Mouse (Mus musculus) limb, embryonic 11.5 days (tissue): ENCODE results near the gene Grb7. TPM values are rescaled to one million over a fixed set of nuclear protein-coding genes. Genes with fewer than 3 reads are reported as not detected.

Source experiments
- ATAC-seq: fragments of 200-750 bp; cut with Nextera tagmentation; 2 replicates; pipeline ENCODE4 v1.8.0; 2017; ENCODE audit warnings: low read depth; ENCODE audit not compliant: insufficient number of reproducible peaks, low FRiP score, low TSS enrichment
- DNase-seq: peaks from one replicate; pipeline ENCODE4 v3.0.0-alpha.2; 2015; ENCODE audit warnings: low spot score
- H3K27ac ChIP-seq: fragments of 300-500 bp; sonication (generic); replicated peaks from 2 replicates; pipeline ENCODE4 v1.5.1; 2014; ENCODE audit warnings: low read depth, mild to moderate bottlenecking, low read length
- H3K27me3 ChIP-seq: fragments of 300-500 bp; sonication (generic); 2 replicates; pipeline ENCODE4 v1.6.1; 2014; ENCODE audit warnings: mild to moderate bottlenecking, low read length, mixed read lengths; ENCODE audit not compliant: control insufficient read depth, insufficient read depth
- H3K36me3 ChIP-seq: fragments of 300-500 bp; sonication (generic); 2 replicates; pipeline ENCODE4 v1.6.1; 2014; ENCODE audit warnings: mild to moderate bottlenecking, low read length, moderate library complexity, mixed read lengths; ENCODE audit not compliant: control insufficient read depth, insufficient read depth
- H3K4me1 ChIP-seq: fragments of 300-500 bp; sonication (generic); 2 replicates; pipeline ENCODE4 v1.6.1; 2014; ENCODE audit warnings: low read length, mixed read lengths; ENCODE audit not compliant: control insufficient read depth, insufficient read depth
- H3K4me2 ChIP-seq: fragments of 300-500 bp; sonication (generic); 2 replicates; pipeline ENCODE4 v1.6.1; 2014; ENCODE audit warnings: low read depth, mild to moderate bottlenecking, moderate library complexity; ENCODE audit not compliant: severe bottlenecking
- H3K4me3 ChIP-seq: fragments of 300-500 bp; sonication (generic); 2 replicates; pipeline ENCODE4 v1.5.1; 2014; ENCODE audit warnings: low read depth, low read length
- H3K9ac ChIP-seq: fragments of 300-500 bp; sonication (generic); 2 replicates; pipeline ENCODE4 v1.6.1; 2014; ENCODE audit warnings: mild to moderate bottlenecking, low read length
- H3K9me3 ChIP-seq: fragments of 300-500 bp; sonication (generic); 2 replicates; pipeline ENCODE4 v1.6.1; 2016; ENCODE audit warnings: low read length; ENCODE audit not compliant: control insufficient read depth
- WGBS: fragments of 180-500 bp; shearing (Covaris S2); extraction: QIAGEN DNeasy Blood & Tissue Kit; methylation state at CpG from one replicate; pipeline ENCODE4 v1.1.7; 2014; 5-methylcytosine and 5-hydroxymethylcytosine counted together
- polyA plus RNA-seq: library from polyadenylated mRNA; unstranded; fragments of >200 nt; fragmentation: Nextera tagmentation; extraction: Ambion mirVana; gene quantifications from 2 replicates; pipeline ENCODE4 v1.2.1, GENCODE M21; 2014

Gene Grb7
- polyA plus RNA-seq, 1 experiment from 2014 or later, result 5.3 TPM

GRCm38 (mm10) chr11:98412797-98413301, 33.3 kb upstream of the Grb7 start:
- no peaks in the 10 kb centered on the region for H3K9me3 ChIP-seq
- under 1% methylated on average over 39 of the region's 40 CpGs for WGBS

GRCm38 (mm10) chr11:98413731-98414130, 32.5 kb upstream of the Grb7 start:
- Histone ChIP-seq H3K27me3 (peaks cover 4% of the 10 kb centered on the region; the same call in 1 of the 2 replicates), H3K9ac (peak overlapping the region; percentile 72; the same call in 1 of the 2 replicates), H3K9me3 (no peaks in the 10 kb centered on the region), H3K36me3 (no peaks in the 10 kb centered on the region), H3K4me1 (peaks cover 16% of the 10 kb centered on the region), H3K4me3 (peak overlapping the region; percentile 72), H3K4me2 (peak overlapping the region; percentile 57), H3K27ac (no peak overlapping the region)
- WGBS, result 24% methylated on average over 7 of the region's 7 CpGs
- no peak for ATAC-seq
- no peak for DNase-seq

More at GRCm38 (mm10) chr11:98412797-98413301, 33.3 kb upstream of the Grb7 start:
- H3K4me3 ChIP-seq, result peak overlapping the region; percentile 72
- ATAC-seq (0 out of 2 replicates have a peak, but pooled peaks have one; percentile 27), DNase-seq (peak; percentile 68)
- H3K4me2 ChIP-seq, result peak overlapping the region; percentile 57
- peak overlapping the region; percentile 76 for H3K27ac ChIP-seq
- H3K36me3 ChIP-seq, result no peaks in the 10 kb centered on the region
- peak overlapping the region; percentile 72 for H3K9ac ChIP-seq
- H3K27me3 ChIP-seq, result peaks cover 4% of the 10 kb centered on the region; the same call in 1 of the 2 replicates
- peaks cover 16% of the 10 kb centered on the region for H3K4me1 ChIP-seq

- Histone ChIP-seq H3K9me3 (no peaks in the 10 kb centered on the region), H3K4me3 (no peak overlapping the region), H3K27me3 (peaks cover 4% of the 10 kb centered on the region; the same call in 1 of the 2 replicates), H3K4me1 (peaks cover 12% of the 10 kb centered on the region), H3K27ac (no peak overlapping the region), H3K9ac (no peak overlapping the region), H3K36me3 (no peaks in the 10 kb centered on the region), H3K4me2 (peak overlapping the region; percentile 57; the same call in 1 of the 2 replicates)
- ATAC-seq, result no peak
- DNase-seq, result no peak
- 26% methylated on average over 2 of the region's 2 CpGs for WGBS
Measured at GRCm38 (mm10) chr11:98414162-98414561, 32.0 kb upstream of the Grb7 start.

- DNase-seq (no peak), ATAC-seq (no peak)
- peaks cover under 1% of the 10 kb centered on the region; the same call in 1 of the 2 replicates for H3K4me1 ChIP-seq
- WGBS, result 76% methylated on average over 1 of the region's 1 CpGs
- no peaks in the 10 kb centered on the region for H3K9me3 ChIP-seq
- no peak overlapping the region for H3K4me2 ChIP-seq
- no peaks in the 10 kb centered on the region for H3K36me3 ChIP-seq
- no peak overlapping the region for H3K27ac ChIP-seq
- no peak overlapping the region for H3K9ac ChIP-seq
- H3K27me3 ChIP-seq, result no peaks in the 10 kb centered on the region
- H3K4me3 ChIP-seq, result no peak overlapping the region
Measured at GRCm38 (mm10) chr11:98417074-98417473, 29.1 kb upstream of the Grb7 start.

GRCm38 (mm10) chr11:98418273-98418672, 27.9 kb upstream of the Grb7 start:
- Histone ChIP-seq H3K27me3 (no peaks in the 10 kb centered on the region), H3K4me2 (no peak overlapping the region), H3K27ac (no peak overlapping the region), H3K4me3 (no peak overlapping the region), H3K36me3 (0 out of 2 replicates have a peak, but pooled peaks cover 3% of the 10 kb centered on the region), H3K9ac (no peak overlapping the region), H3K4me1 (no peaks in the 10 kb centered on the region), H3K9me3 (no peaks in the 10 kb centered on the region)
- ATAC-seq, result no peak
- DNase-seq, result no peak
- 67% methylated on average over 6 of the region's 6 CpGs for WGBS

- no peak overlapping the region for H3K27ac ChIP-seq
- no peaks in the 10 kb centered on the region for H3K9me3 ChIP-seq
- DNase-seq (no peak), ATAC-seq (no peak)
- no peak overlapping the region for H3K4me2 ChIP-seq
- H3K36me3 ChIP-seq, result 0 out of 2 replicates have a peak, but pooled peaks cover 3% of the 10 kb centered on the region
- H3K4me1 ChIP-seq, result no peaks in the 10 kb centered on the region
- H3K9ac ChIP-seq, result no peak overlapping the region
- no peak overlapping the region for H3K4me3 ChIP-seq
- H3K27me3 ChIP-seq, result no peaks in the 10 kb centered on the region
- 80% methylated on average over 10 of the region's 10 CpGs for WGBS
Measured at GRCm38 (mm10) chr11:98418939-98419547, 27.2 kb upstream of the Grb7 start.

GRCm38 (mm10) chr11:98426592-98426991, 19.6 kb upstream of the Grb7 start:
- Histone ChIP-seq H3K27ac (no peak overlapping the region), H3K4me2 (no peak overlapping the region), H3K27me3 (no peaks in the 10 kb centered on the region), H3K4me1 (no peaks in the 10 kb centered on the region), H3K9ac (no peak overlapping the region), H3K36me3 (peaks cover 8% of the 10 kb centered on the region), H3K9me3 (no peaks in the 10 kb centered on the region), H3K4me3 (no peak overlapping the region)
- ATAC-seq (no peak), DNase-seq (no peak)
- WGBS, result 96% methylated on average over 7 of the region's 7 CpGs

- Histone ChIP-seq H3K9ac (no peak overlapping the region), H3K4me3 (no peak overlapping the region), H3K4me2 (no peak overlapping the region), H3K9me3 (no peaks in the 10 kb centered on the region), H3K4me1 (no peaks in the 10 kb centered on the region), H3K27me3 (no peaks in the 10 kb centered on the region), H3K27ac (no peak overlapping the region), H3K36me3 (peaks cover 8% of the 10 kb centered on the region)
- WGBS, result 92% methylated on average over 5 of the region's 5 CpGs
- DNase-seq (no peak), ATAC-seq (no peak)
Measured at GRCm38 (mm10) chr11:98428436-98428835, 17.8 kb upstream of the Grb7 start.
